Mouse (Mus musculus) thymus, adult 2 months (tissue): Measurements from ENCODE around the gene Panx1. TPM values are rescaled to one million over a fixed set of nuclear protein-coding genes. Genes with fewer than 3 reads are reported as not detected.

ENCODE experiments used
- DNase-seq: peaks from one replicate; pipeline ENCODE4 v3.0.0; 2021
- H3K27ac ChIP-seq: fragments of 200-500 bp; 2 replicates; pipeline ENCODE4 v1.5.1; 2012; ENCODE audit warnings: low read length, control low read depth; ENCODE audit not compliant: control insufficient read depth, insufficient read depth
- H3K27me3 ChIP-seq: fragments of 200-500 bp; 2 replicates; pipeline ENCODE4 v1.6.1; 2012; ENCODE audit warnings: mild to moderate bottlenecking, low read length, moderate library complexity, mixed read lengths; ENCODE audit not compliant: control insufficient read depth, insufficient read depth
- H3K36me3 ChIP-seq: fragments of 200-500 bp; 2 replicates; pipeline ENCODE4 v1.6.1; 2012; ENCODE audit warnings: mild to moderate bottlenecking, low read length, moderate library complexity; ENCODE audit not compliant: control insufficient read depth, insufficient read depth
- H3K4me1 ChIP-seq: fragments of 200-500 bp; replicated peaks from 2 replicates; pipeline ENCODE4 v1.6.1; 2012; ENCODE audit warnings: low read length; ENCODE audit not compliant: control insufficient read depth, insufficient read depth
- H3K4me3 ChIP-seq: fragments of 200-500 bp; 2 replicates; pipeline ENCODE4 v1.5.1; 2012; ENCODE audit warnings: mild to moderate bottlenecking, low read length, control low read depth, moderate library complexity; ENCODE audit not compliant: control insufficient read depth, insufficient read depth
- CTCF ChIP-seq: fragments of 200-500 bp; IDR thresholded peaks from 2 replicates; pipeline ENCODE4 v1.5.1; 2012; ENCODE audit warnings: mild to moderate bottlenecking, control low read depth, low read length, moderate library complexity, borderline replicate concordance; ENCODE audit not compliant: control insufficient read depth, poor library complexity, insufficient read depth; ENCODE audit errors: extremely low read depth
- POLR2A ChIP-seq: fragments of 200-500 bp; IDR thresholded peaks from 2 replicates; pipeline ENCODE4 v1.6.1; 2012; ENCODE audit warnings: mild to moderate bottlenecking, low read length, control low read depth, moderate library complexity; ENCODE audit not compliant: control insufficient read depth, poor library complexity, insufficient read depth; ENCODE audit errors: extremely low read depth
- WGBS: fragments of 180-500 bp; shearing (Covaris S2); methylation state at CpG from one replicate; pipeline ENCODE4 v1.1.7; 2018; 5-methylcytosine and 5-hydroxymethylcytosine counted together
- polyA plus RNA-seq: library from polyadenylated mRNA; depleted of rRNA; stranded (reverse); fragments of >200 nt; gene quantifications from 2 replicates; pipeline ENCODE4 v1.2.3, GENCODE M21; 2012; rRNA removed

The Panx1 gene
- polyA plus RNA-seq = 145 and 155 TPM in 2 replicates

GRCm38 (mm10) chr9:15045084-15045669, at the start of gene Panx1:
TSS of gene Panx1 (minus strand) at chr9:15045478.
- WGBS = under 1% methylated on average over 68 of the region's 68 CpGs
- peak; percentile 82 for DNase-seq
- Histone ChIP-seq H3K36me3 (no peaks in the 10 kb centered on the region), H3K4me3 (peak within 1 kb of the TSS; percentile 93), H3K27ac (peak within 1 kb of the TSS; percentile 54), H3K4me1 (peaks cover 19% of the 10 kb centered on the region), H3K27me3 (no peaks in the 10 kb centered on the region)
- no peak for TF ChIP-seq CTCF
- peak; percentile 81; the same call in 1 of the 2 replicates for TF ChIP-seq POLR2A

DNA sequence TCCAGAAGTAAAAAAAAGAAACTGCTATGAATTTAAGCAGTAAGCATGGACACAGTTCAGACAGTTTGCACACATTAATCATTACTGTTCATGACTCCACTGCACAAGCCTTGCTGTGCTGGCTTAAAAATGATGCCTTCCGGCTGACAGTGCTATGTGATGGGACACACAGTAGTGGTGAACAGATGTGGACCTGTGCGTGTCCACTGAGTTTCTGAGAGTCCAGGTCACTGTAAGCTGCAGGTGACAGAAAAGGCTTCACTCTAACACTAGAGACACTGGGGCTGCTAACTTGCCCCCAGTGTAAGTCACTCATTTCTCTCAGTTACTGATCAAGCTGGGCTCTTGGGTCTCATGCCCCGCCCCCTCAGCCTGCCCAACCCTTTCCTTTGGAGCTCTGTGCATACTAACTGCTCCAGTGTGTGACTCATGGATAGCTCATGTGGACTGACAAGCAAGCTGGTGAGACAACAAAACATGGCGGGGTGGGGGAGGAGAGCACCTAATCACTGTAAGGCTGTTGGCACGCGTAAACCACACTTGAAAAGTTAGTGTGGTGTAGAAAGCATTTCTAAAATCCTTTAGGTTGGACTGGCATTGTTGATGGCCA, 23.5 kb upstream of the Panx1 start:
- TF ChIP-seq POLR2A = no peak
- no peaks in the 10 kb centered on the region for H3K4me1 ChIP-seq
- H3K27ac ChIP-seq = no peak overlapping the region
- H3K36me3 ChIP-seq = no peaks in the 10 kb centered on the region
- WGBS = 96% methylated on average over 6 of the region's 6 CpGs
- H3K27me3 ChIP-seq = no peaks in the 10 kb centered on the region
- H3K4me3 ChIP-seq = no peak overlapping the region
- no peak for DNase-seq

DNA sequence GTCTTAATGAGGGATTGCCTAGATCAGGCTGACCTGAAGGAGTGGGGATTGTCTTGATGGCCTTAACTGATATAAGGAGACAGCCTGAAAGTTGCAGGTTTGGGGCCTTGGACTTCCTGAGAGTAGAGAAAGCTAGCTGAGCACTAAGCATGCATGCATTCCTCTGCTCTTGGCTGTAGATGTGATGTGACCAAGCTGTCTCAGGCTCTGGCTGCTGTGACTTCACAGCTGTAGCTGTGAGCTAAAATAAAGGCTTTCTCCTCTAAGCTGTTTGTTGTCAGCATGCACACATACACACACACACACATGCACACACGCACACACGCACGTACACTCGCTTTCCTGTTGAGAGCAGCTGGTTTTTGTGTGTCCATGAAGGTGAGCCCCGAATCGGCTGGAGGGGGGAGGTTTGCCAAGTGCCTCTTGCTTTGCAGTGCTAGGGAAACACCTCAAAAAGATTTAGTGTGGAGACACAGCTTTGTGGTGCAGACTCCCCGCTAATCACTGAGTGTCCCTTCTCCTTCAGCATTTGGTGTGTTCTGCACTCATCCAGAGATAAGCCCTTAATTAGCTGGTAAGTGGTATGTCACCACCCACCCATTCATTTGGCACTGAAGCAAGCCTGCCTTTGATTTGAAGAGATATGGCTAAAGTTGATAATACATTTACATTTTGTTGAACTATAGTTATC, 22.9 kb upstream of the Panx1 start:
- Histone ChIP-seq H3K36me3 (no peaks in the 10 kb centered on the region), H3K4me3 (no peak overlapping the region), H3K27ac (no peak overlapping the region), H3K4me1 (no peaks in the 10 kb centered on the region), H3K27me3 (no peaks in the 10 kb centered on the region)
- 91% methylated on average over 7 of the region's 7 CpGs for WGBS
- DNase-seq = no peak
- TF ChIP-seq POLR2A = no peak
- no peak for TF ChIP-seq CTCF

DNA sequence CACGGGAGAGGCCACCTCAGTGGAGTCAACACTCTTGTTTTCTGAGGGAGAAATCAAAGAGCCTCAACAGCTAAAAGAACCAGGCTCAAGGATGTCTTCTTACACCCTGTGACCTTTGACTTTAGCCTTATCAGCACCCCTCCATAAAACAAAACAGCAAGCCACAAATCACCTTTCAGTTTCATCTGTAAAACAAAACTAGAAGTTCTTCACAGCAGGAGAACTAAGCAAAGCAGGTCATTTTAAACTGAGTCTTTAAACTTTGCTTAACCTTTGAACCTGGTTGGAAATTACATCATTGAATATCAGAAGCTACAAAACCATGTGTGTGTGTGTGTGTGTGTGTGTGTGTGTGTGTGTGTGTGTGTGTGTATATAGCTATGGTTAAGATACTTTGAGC, 18.9 kb upstream of the Panx1 start:
- 36% methylated on average over 1 of the region's 1 CpGs for WGBS
- H3K4me1 ChIP-seq = peaks cover 7% of the 10 kb centered on the region
- no peak overlapping the region for H3K4me3 ChIP-seq
- H3K27me3 ChIP-seq = no peaks in the 10 kb centered on the region
- H3K27ac ChIP-seq = no peak overlapping the region
- DNase-seq = no peak
- no peaks in the 10 kb centered on the region for H3K36me3 ChIP-seq
- no peak for TF ChIP-seq CTCF
- no peak for TF ChIP-seq POLR2A

- TF ChIP-seq CTCF (no peak), POLR2A (no peak)
- no peaks in the 10 kb centered on the region for H3K36me3 ChIP-seq
- H3K27me3 ChIP-seq = no peaks in the 10 kb centered on the region
- DNase-seq = no peak
- H3K4me1 ChIP-seq = peaks cover 7% of the 10 kb centered on the region
- WGBS = 91% methylated on average over 5 of the region's 5 CpGs
- no peak overlapping the region for H3K27ac ChIP-seq
- H3K4me3 ChIP-seq = no peak overlapping the region
These were observed 15.6 kb upstream of the Panx1 start for GRCm38 (mm10) chr9:15060847-15061246.

DNA sequence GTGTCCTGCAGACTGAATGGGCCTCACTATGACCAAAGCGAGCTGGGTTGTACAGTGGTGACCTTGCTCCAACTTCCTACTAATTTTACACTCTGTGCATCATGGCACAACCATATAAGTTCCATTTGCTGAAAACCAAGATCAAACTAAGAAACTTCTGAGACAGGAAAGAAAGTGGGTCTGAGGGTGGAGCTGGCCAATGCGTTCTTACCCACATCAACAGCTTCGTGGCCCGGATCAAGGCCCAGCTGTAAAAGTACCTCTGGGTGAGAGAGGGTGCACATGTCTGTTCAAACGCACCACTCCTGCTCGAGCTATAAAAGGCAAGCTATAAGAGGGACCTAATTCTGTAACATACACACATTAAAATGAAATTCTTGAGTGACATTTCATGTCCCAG, 14.7 kb upstream of the Panx1 start:
- H3K27ac ChIP-seq = no peak overlapping the region
- no peak overlapping the region for H3K4me3 ChIP-seq
- no peaks in the 10 kb centered on the region for H3K27me3 ChIP-seq
- 12% methylated on average over 6 of the region's 6 CpGs for WGBS
- H3K4me1 ChIP-seq = peaks cover 7% of the 10 kb centered on the region
- TF ChIP-seq CTCF (no peak), POLR2A (no peak)
- no peak for DNase-seq
- H3K36me3 ChIP-seq = no peaks in the 10 kb centered on the region

GRCm38 (mm10) chr9:15045740-15046139, 462 bp upstream of the Panx1 start:
- Histone ChIP-seq H3K27ac (peak overlapping the region; percentile 50), H3K4me3 (peak overlapping the region; percentile 93), H3K36me3 (no peaks in the 10 kb centered on the region), H3K27me3 (no peaks in the 10 kb centered on the region), H3K4me1 (peaks cover 19% of the 10 kb centered on the region)
- DNase-seq = no peak
- TF ChIP-seq CTCF = no peak; the same call in 1 of the 2 replicates
- no peak for TF ChIP-seq POLR2A
- WGBS = 44% methylated on average over 10 of the region's 10 CpGs
